18 mouse cellular contexts compared by ENCODE assay signal in the genomic region with DNA sequence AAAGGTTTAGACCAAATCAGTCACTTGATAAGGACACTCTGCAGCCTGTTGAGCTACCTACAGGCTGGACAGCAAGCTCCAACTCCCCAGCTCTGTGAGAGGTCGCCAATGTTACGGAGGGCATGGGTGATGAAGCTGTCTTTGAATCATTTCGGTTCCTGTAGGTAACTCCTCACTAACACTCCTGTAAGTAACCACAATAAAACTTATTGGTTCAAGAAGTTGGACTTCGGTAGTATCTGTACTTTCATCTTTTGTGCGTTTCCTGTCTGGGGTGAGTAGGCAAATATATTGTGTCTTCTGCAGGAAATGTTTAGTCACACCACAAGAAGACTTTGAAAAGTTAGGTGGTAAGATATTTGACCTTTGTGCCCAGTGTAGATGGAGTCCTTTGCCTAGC.
"Had no signal": no experiment of that assay in that cellular context is flagged by ENCODE, and none has a peak within 500 bp of the region (broad histone marks: within the 10 kb centered on the region; RNA-seq: fewer than 3 reads in every experiment).

No protein-coding gene starts in this region.

- H3K4me2 ChIP-seq: limb, embryonic 15.5 days; liver, embryonic 15.5 days; lung, embryonic 14.5 days; midbrain, embryonic 11.5 days; stomach, embryonic 15.5 days had no signal

- H3K36me3 ChIP-seq: limb, embryonic 15.5 days; liver, embryonic 15.5 days; stomach, embryonic 15.5 days had no signal

- DNase-seq: kidney, adult 9 months; kidney, postnatal 36 days; layer of hippocampus, adult 9-11 months; layer of hippocampus, postnatal 36 days; lung, embryonic 14.5 days; lung, postnatal 10 days; right cerebral cortex, postnatal 4 days; spleen, adult 18-20 months; thymus, adult 2 months; thymus, postnatal 25 days had no signal

- H3K9ac ChIP-seq: limb, embryonic 15.5 days; liver, embryonic 15.5 days; lung, embryonic 14.5 days; stomach, embryonic 15.5 days had no signal

- H3K9me3 ChIP-seq: limb, embryonic 15.5 days; liver, embryonic 15.5 days; stomach, embryonic 15.5 days had no signal

- H3K4me1 ChIP-seq: limb, embryonic 15.5 days; liver, embryonic 15.5 days; stomach, embryonic 15.5 days had no signal

- H3K27me3 ChIP-seq: limb, embryonic 15.5 days; liver, embryonic 15.5 days; stomach, embryonic 15.5 days had no signal

- H3K27ac ChIP-seq: kidney, postnatal 0 days; limb, embryonic 15.5 days; liver, embryonic 15.5 days; macrophage; stomach, embryonic 15.5 days had no signal

- ATAC-seq: intestine, embryonic 16.5 days; midbrain, embryonic 16.5 days had no signal

- H3K4me3 ChIP-seq: limb, embryonic 15.5 days; liver, embryonic 15.5 days; stomach, embryonic 15.5 days had no signal
